Mouse (Mus musculus) R1 (cell line): ENCODE data around the gene Mycn.

Experiments used
- DNase-seq: peaks from one replicate; pipeline ENCODE4 v3.0.0-alpha.2; 2018; ENCODE audit warnings: low read depth, low spot score

Gene Mycn

GRCm38 (mm10) chr12:12941661-12942363 is at the start of gene Mycn:
Gene Mycn (minus strand): TSS chr12:12941914.
- peak; percentile 96 for DNase-seq

DNA sequence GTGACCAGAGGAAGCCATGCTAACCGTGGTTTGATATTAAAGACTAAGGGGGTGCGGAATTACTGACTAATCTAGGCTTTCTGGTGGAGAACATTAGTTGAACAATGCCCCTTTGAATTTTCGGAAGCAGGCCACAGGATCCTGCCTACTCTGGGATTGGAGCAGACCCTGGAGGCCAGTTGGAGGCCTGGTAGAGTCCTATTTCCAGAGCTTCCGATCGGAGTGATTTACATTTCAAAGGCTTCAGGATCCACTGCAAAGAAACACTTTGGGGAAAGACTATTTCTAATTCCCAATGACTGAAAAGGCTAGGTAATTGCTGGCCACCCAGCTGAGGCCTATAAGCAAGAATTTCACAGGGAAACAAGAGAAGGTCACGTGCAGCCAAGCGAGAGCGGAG is 45.7 kb upstream of the Mycn start:
- peak; percentile 82 for DNase-seq

GRCm38 (mm10) chr12:12986612-12987206 is 45.0 kb upstream of the Mycn start:
- peak; percentile 32 for DNase-seq

- DNase-seq: peak; percentile 74
Observed at GRCm38 (mm10) chr12:12983032-12983431, 41.3 kb upstream of the Mycn start.

DNA sequence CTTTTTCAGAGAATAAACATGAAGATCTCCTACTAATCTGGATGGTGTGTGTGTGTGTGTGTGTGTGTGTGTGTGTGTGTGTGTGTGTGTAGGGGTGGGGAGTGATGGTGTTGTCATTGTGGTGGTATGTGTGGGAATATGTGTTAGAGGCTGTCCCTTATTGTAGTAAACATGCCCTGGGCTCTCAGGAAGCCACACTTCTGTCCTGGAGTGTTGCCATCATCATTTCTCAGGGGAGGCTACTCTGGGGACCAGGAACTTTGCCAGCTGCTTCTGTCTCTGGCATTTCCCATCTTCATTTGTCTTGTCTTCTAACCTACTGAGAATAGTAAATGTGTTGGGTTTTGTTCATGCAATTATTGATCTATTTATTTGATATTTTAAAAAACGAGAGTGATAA is 33.7 kb upstream of the Mycn start:
- DNase-seq: no peak

DNA sequence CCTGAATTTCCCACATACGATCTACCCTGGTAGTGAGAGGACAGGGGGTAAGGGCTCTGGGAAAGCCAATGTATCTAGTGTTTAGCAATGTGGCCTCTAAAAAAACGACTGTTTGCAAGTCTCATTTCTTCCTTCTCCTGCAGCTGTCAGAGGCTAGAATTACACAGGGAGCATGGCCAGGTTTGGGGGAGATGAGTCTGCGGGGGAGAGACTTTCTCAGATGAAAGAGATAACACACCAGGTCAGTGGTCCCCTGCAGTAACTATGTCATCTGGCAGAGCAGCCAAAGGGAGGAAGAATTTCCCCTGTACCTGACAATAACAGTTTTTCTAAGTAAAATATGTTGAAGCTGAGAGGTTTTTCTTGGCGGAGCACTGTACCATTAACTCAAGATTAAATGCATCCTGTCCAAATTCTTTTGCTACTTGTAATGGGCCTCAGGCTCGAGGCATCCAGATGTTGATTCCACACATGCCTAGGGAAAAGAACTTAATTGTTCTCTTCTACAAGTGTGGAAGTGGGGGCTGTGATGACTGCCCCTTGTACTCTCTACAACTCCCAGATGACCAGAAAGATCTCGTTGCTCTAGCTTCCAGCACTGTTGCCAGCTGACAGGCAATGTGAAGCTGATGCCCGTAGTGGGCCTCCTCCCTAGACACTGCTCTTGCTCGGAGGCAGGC is 31.2 kb upstream of the Mycn start:
- DNase-seq: no peak

DNA sequence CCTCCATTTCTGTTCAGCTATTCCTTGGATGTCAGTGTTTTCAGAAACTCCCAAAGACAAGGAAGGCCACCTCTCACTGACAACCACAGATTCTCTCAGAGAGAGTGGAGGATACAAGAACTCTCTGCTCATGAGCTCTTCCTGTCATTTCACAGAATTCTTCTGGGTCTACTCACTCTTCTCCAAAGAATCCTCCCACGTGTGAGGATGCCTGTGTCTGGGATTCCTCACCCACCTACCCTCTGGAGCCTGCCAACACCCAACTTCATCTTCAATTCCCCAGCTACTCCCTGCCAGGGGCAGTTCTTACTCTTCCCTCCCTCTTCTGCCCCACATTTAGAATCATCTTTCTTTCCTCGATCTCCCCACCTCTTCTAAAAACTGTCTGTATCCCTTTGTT is 26.2 kb upstream of the Mycn start:
- no peak for DNase-seq

- no peak for DNase-seq
Observed at GRCm38 (mm10) chr12:12964856-12965255, 23.1 kb upstream of the Mycn start.

GRCm38 (mm10) chr12:12947606-12948005 is 5.9 kb upstream of the Mycn start:
- no peak for DNase-seq

GRCm38 (mm10) chr12:12943288-12943687 is 1.6 kb upstream of the Mycn start:
- peak; percentile 98 for DNase-seq

DNA sequence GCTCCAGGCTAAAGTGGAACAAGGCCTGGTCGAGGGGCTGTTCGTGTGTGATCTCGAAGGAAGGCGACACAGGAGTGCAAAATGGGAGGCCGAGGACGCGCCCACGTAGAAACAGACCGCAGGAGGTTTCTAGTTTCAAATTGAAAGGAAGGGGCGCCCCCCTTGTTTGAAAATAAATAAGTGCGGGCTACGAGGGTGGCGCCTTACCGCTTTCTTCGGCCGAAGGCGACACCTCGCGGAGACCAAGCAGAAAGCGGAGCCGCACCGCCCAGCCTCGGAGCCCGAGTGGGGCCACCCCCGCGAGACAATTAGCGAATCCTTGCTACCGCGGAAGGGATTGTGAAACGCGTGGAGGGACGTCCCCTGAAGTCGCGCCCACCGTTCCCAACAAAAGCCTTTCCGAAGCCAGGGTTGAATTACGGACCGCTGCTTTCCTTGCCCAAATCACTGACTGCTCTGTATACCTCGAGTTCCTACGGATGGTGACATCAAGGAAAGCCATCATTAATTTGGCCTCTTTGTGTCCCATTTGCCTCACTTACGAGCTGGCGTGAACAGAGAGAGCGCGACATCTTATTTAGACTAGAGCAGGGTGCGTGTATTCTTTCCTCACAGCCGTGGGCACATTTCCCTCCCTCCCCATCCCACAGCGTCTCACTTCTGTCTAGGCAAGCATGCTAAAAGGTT is 793 bp upstream of the Mycn start:
- peak; percentile 96 for DNase-seq

GRCm38 (mm10) chr12:12941129-12941504 is 597 bp downstream of the Mycn start:
- DNase-seq: peak; percentile 57

DNA sequence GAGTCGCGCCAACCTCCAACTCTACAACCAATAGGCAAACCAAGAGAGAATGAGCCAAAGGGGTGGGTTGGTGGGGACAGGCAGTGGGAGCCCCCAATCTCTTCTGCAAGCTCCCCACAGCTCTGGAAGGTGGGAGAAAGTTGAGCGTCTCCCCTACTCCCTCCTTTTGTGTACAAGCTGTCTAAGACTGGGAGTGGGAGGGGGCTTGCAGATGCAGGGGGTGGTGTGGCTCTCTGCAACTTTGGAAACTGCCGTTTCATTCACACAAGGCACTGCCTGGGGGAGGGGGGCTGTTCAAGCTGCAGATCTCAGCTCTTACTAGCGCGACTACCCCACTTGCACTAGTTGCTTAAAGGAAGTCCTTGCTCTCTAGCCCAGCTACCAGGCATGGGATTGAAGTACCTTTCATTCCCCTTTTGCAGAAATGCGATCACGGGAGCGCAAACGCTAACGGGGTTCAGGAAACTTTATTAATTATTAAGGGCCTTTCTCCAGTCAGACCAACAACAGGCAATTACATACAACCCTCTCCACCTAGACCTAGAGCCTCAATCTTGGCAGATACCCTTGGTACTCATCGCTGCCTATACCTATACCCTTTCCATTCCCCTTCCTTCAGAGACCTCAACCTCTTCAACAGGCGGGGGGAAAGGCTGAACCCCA is 1.1 kb downstream of the Mycn start:
- peak; percentile 66 for DNase-seq

DNA sequence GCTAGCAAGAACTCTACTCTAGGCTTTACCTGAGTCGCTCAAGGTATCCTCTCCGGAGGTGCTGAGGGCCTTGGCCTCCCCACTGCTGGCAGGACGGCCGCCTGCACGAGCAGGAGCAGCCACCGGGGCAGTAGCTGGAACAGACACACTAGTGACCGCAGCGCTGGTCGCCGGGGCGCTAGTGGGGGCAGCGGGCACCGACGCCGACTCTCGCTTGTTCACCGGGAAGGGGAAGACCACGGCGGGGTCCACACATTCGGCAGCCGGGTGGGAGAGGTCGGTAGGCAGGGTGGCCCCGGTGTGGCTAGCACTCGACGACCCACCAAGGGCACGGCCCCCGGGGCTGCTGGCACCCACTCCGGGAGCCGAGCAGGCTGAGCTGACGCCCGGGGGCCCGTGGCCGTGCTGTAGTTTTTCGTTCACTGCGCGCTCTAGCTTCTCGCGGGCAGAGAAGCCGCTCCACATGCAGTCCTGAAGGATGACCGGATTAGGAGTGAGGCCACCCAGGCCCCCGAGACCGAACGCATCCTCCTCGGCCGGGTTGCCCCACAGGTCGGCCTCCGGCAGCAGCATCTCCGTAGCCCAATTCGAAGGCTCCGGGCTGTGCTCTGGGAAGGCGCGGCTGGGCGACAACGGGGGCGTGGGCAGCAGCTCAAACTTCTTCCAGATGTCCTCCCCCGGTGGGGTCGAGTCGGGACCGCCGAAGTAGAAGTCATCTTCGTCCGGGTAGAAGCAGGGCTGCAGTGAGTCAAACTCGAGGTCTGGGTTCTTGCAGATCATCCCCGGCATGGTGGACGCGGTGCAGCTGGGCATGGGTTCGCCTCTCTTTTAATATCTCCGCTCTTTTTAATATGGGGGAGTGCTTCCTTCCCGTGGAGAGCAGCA is 1.9 kb downstream of the Mycn start:
- no peak for DNase-seq

GRCm38 (mm10) chr12:12938850-12939249 is 2.9 kb downstream of the Mycn start:
- peak; percentile 92 for DNase-seq

DNA sequence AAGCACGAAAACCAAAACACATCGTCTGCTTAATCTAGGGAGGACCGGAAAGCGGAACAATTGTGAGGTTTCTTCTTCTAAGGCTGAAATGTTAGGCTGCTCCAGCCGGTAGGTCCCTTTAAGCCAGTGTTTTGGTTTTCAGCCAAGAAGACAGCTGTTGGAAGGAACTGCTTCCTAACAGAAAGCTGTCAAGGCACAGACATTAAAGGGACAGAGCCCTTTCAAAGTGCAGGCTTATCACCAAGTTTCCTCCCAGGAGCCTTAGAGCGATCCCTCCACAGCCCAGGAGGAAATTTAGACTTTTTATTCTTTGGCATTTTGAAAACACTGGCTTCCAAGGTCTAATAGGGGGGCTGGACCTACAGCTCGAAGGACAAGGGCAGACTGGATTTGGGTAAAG is 3.4 kb downstream of the Mycn start:
- peak; percentile 69 for DNase-seq

DNA sequence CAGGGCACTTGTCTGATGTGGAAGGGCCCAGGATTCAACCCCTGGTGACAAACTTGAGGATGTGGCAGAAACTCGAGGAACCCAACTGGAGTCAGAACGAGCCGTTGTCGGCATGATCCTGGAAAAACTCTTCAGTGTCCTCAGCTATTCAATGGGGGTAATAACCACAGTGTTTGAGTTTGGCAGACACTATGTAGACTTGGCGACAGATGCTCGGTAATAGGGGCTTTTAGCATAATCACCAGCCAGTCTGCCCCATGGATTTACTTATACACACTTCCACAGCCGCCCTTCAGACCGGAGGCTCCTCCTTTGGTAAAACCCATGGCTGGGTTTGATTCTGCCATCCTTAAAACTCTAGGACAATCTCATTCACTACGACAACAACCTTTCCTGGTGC is 4.0 kb downstream of the Mycn start:
- DNase-seq: no peak

GRCm38 (mm10) chr12:12937088-12937487 is 4.6 kb downstream of the Mycn start:
- DNase-seq: peak; percentile 53

DNA sequence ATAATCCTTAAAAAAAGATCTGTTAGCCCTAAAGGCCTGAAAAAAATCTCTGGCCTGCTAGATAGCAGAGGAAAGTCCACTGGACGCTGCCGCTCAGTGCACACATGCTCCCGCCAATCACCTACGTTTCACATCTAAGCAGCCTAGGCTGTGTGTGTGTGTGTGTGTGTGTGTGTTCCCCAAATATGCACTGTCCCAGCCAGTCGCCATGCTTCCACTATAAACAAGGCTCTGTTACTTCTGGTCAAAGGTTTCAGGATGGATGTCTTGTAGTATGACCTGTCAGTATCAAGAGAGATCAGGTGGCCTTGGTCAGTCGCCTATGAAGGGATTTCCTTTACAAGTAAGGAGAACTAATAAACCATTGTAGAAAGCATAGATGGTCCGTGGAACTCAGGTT is 9.5 kb downstream of the Mycn start:
- DNase-seq: no peak

DNA sequence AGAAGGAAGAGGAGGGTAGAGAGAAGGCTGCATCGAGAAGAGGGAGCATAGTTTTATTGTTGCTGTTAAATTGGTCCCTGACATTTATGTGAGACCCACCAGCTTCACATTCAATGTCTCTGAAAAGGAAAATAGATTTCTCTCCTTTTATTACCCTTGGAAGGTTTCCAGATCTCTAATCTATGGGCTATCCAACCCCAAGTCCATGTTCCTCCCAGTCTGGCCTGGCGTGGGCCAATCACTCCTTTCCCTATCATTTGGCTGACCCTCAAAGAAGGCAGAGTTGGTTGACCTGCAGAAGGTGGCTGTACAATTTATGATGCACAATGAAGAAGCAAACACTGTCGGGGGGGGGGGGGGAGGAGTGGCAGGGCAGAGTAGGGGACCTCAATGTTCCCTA is 13.5 kb downstream of the Mycn start:
- DNase-seq: no peak

- peak; percentile 98 for DNase-seq
Observed at GRCm38 (mm10) chr12:12926975-12927527, 14.7 kb downstream of the Mycn start.
